Mouse (Mus musculus) ES-Bruce4 (cell line): ENCODE data around the gene Rab5a.

Experiments
- CTCF ChIP-seq: IDR thresholded peaks from one replicate; pipeline ENCODE4 v1.8.1; 2011; ENCODE audit warnings: low read depth, low read length
- EP300 ChIP-seq: IDR thresholded peaks from 2 replicates; pipeline ENCODE4 v1.6.1; 2011; ENCODE audit warnings: low read depth, low read length; ENCODE audit not compliant: insufficient read depth
- POLR2A ChIP-seq: IDR thresholded peaks from one replicate; pipeline ENCODE4 v1.8.1; 2011; ENCODE audit warnings: low read length; ENCODE audit not compliant: insufficient read depth

GRCm38 (mm10) chr17:53532425-53532824 is 53.4 kb downstream of the Rab5a start:
- no peak for TF ChIP-seq CTCF
- no peak for TF ChIP-seq EP300
- TF ChIP-seq POLR2A: no peak
